Comparison of ENCODE assay signal across 8 mouse cellular contexts in genomic region chr9:44125546-44126428, GRCm38 (mm10). TPM values are rescaled to one million over a fixed set of nuclear protein-coding genes. Genes with fewer than 3 reads are reported as not detected.
A peak's percentile ranks its signal among the peaks of the same experiment; 100 is the strongest.
DNase-seq lines count a peak whose midpoint lies in the region; ATAC-seq and TF ChIP-seq lines count a peak whose summit lies in the region.

No protein-coding gene starts in this region.

- no peaks in the 10 kb centered on the region for H3K36me3 ChIP-seq in intestine, embryonic 14.5 days (ENCODE audit: control insufficient read depth, insufficient read depth, low read length)
- no peaks in the 10 kb centered on the region for H3K36me3 ChIP-seq in spleen, adult 2 months (ENCODE audit: control insufficient read depth, insufficient read depth, low read length)

- no peaks in the 10 kb centered on the region for H3K9me3 ChIP-seq in intestine, embryonic 14.5 days (ENCODE audit: control insufficient read depth, low read length)

- TF ChIP-seq POLR2A in spleen, adult 2 months (IDR thresholded peaks at IDR 0.05; ENCODE audit: low read depth, low read length), result no peak

- intact Hi-C loops in gastrocnemius, postnatal 14 days (cut with DNase I; ENCODE audit: low total_unique reads), result no loop called here
- intact Hi-C loops in left cerebral cortex, postnatal 14 days (cut with DNase I), result loop anchor here (10.0 kb wide), 2 partner anchors 109 to 269 kb away; partner anchors contain the start of genes Cbl and Slc37a4

- peak overlapping the region; percentile 33; the same call in 1 of the 2 replicates for H3K4me2 ChIP-seq in intestine, embryonic 14.5 days (ENCODE audit: low read length)

- H3K27ac ChIP-seq in intestine, embryonic 14.5 days (ENCODE audit: low read depth), result no peak overlapping the region
- H3K27ac ChIP-seq in spleen, adult 2 months (ENCODE audit: insufficient read depth, low read length), result no peak overlapping the region

- no peaks in the 10 kb centered on the region for H3K27me3 ChIP-seq in intestine, embryonic 14.5 days (replicated peaks; ENCODE audit: control insufficient read depth, insufficient read depth, low read length)
- H3K27me3 ChIP-seq in spleen, adult 2 months (ENCODE audit: control insufficient read depth, insufficient read depth, low read length), result no peaks in the 10 kb centered on the region

- peak; percentile 64 to 69 for DNase-seq in urinary bladder, adult 18-20 months (ENCODE audit: low spot score in 2 of 2)
- DNase-seq in urinary bladder, adult 2 months (ENCODE audit: low spot score), result no peak
- DNase-seq in embryo, embryonic 10.5 days (ENCODE audit: low spot score), result peak; percentile 96
- DNase-seq in gastrocnemius, postnatal 14 days, result peak; percentile 82
- peak; percentile 95 for DNase-seq in intestine, embryonic 14.5 days (ENCODE audit: low spot score)
- peak; percentile 94 for DNase-seq in left cerebral cortex, postnatal 14 days (ENCODE audit: low spot score in 2 of 2)
- peak; percentile 91 for DNase-seq in mesoderm, embryonic 11.5 days (ENCODE audit: low read depth, low spot score)
- peak; percentile 65 to 80 for DNase-seq in spleen, adult 2 months (ENCODE audit: low read depth in 1 of 2, low spot score in 2 of 2)

- H3K4me3 ChIP-seq in intestine, embryonic 14.5 days (ENCODE audit: low read depth, low read length), result no peak overlapping the region
- H3K4me3 ChIP-seq in spleen, adult 2 months (ENCODE audit: extremely low read depth, insufficient read depth, insufficient read length), result no peak overlapping the region

- TF ChIP-seq CTCF in spleen, adult 2 months (IDR thresholded peaks at IDR 0.05; ENCODE audit: extremely low read depth, insufficient read depth, insufficient read length, insufficient replicate concordance), result peak; percentile 83; the same call in 1 of the 2 replicates

- H3K9ac ChIP-seq in intestine, embryonic 14.5 days (ENCODE audit: low read length), result no peak overlapping the region

- WGBS in intestine, embryonic 14.5 days, result 25% methylated on average over 18 of the region's 18 CpGs
- WGBS in spleen, adult 2 months, result 41% methylated on average over 18 of the region's 18 CpGs

- no peak for ATAC-seq in intestine, embryonic 14.5 days (replicated peaks; ENCODE audit: low FRiP score, low TSS enrichment, low read depth)

- peaks cover 21% of the 10 kb centered on the region for H3K4me1 ChIP-seq in intestine, embryonic 14.5 days (replicated peaks; ENCODE audit: control insufficient read depth, insufficient read depth, low read length)
- peaks cover 10% of the 10 kb centered on the region; the same call in 1 of the 2 replicates for H3K4me1 ChIP-seq in spleen, adult 2 months (ENCODE audit: control insufficient read depth, insufficient read depth, insufficient read length)

RNA-seq across cellular contexts. Expression of gene Mcam, which starts 8.5 kb away (rescaled TPM):
- 182 and 219 TPM in 2 replicates for polyA plus RNA-seq in urinary bladder, adult 2 months (2012; rRNA removed)
- 10 to 100 TPM; 62.3 to 83.8 TPM for total RNA-seq in gastrocnemius, postnatal 14 days (2021)
- polyA plus RNA-seq in intestine, embryonic 14.5 days (2014; fragmentation: Nextera tagmentation; extraction: Ambion mirVana), result 47.9 and 49.7 TPM in 2 replicates
- 10 to 100 TPM; 20.3 to 22.0 TPM for total RNA-seq in left cerebral cortex, postnatal 14 days (2021)
- 12.7 and 13.9 TPM in 2 replicates for polyA plus RNA-seq in spleen, adult 2 months (2012; rRNA removed)

RNA-seq across cellular contexts. Expression of gene Rnf26, which starts 12.5 kb away (rescaled TPM):
- 14.5 and 20.5 TPM in 2 replicates for polyA plus RNA-seq in urinary bladder, adult 2 months (2012; rRNA removed)
- 1 to 10 TPM; 6.4 to 8.4 TPM for total RNA-seq in gastrocnemius, postnatal 14 days (2021)
- 70.2 and 75.7 TPM in 2 replicates for polyA plus RNA-seq in intestine, embryonic 14.5 days (2014; fragmentation: Nextera tagmentation; extraction: Ambion mirVana)
- total RNA-seq in left cerebral cortex, postnatal 14 days (2021), result 10 to 100 TPM; 28.1 to 31.9 TPM
- polyA plus RNA-seq in spleen, adult 2 months (2012; rRNA removed), result 21.3 and 27.1 TPM in 2 replicates

RNA-seq across cellular contexts. Expression of gene Gm49380, which starts 12.5 kb away (rescaled TPM):
- 0.27 and 0.36 TPM in 2 replicates for polyA plus RNA-seq in urinary bladder, adult 2 months (2012; rRNA removed)
- total RNA-seq in gastrocnemius, postnatal 14 days (2021), result 1 to 10 TPM in 1 of 2 experiments, under 1 TPM in 1; 0.23 to 1.2 TPM
- polyA plus RNA-seq in intestine, embryonic 14.5 days (2014; fragmentation: Nextera tagmentation; extraction: Ambion mirVana), result 0.14 and 0.36 TPM in 2 replicates
- total RNA-seq in left cerebral cortex, postnatal 14 days (2021), result under 1 TPM; 0.25 to 0.37 TPM
- polyA plus RNA-seq in spleen, adult 2 months (2012; rRNA removed), result 0.05 TPM in 1 of 2 replicates, not detected in the other

RNA-seq across cellular contexts. Expression of gene C1qtnf5, which starts 18.7 kb away (rescaled TPM):
- 27.2 and 31.4 TPM in 2 replicates for polyA plus RNA-seq in urinary bladder, adult 2 months (2012; rRNA removed)
- total RNA-seq in gastrocnemius, postnatal 14 days (2021), result 10 to 100 TPM; 22.9 to 25.7 TPM
- 3.2 and 3.4 TPM in 2 replicates for polyA plus RNA-seq in intestine, embryonic 14.5 days (2014; fragmentation: Nextera tagmentation; extraction: Ambion mirVana)
- total RNA-seq in left cerebral cortex, postnatal 14 days (2021), result 10 to 100 TPM; 17.1 to 19.6 TPM
- polyA plus RNA-seq in spleen, adult 2 months (2012; rRNA removed), result 6.7 and 8.2 TPM in 2 replicates

RNA-seq across cellular contexts. Expression of gene Mfrp, which starts 24.3 kb away (rescaled TPM):
- polyA plus RNA-seq in urinary bladder, adult 2 months (2012; rRNA removed), result 0.13 and 0.21 TPM in 2 replicates
- total RNA-seq in gastrocnemius, postnatal 14 days (2021), result under 1 TPM in 1 of 2 experiments, not detected in 1; 0.06 TPM
- 0.18 TPM in 1 of 2 replicates, not detected in the other for polyA plus RNA-seq in intestine, embryonic 14.5 days (2014; fragmentation: Nextera tagmentation; extraction: Ambion mirVana)
- under 1 TPM; 0.46 to 0.82 TPM for total RNA-seq in left cerebral cortex, postnatal 14 days (2021)
- polyA plus RNA-seq in spleen, adult 2 months (2012; rRNA removed), result 0.02 and 0.06 TPM in 2 replicates
